Mouse (Mus musculus) erythroblast, adult 5-6 weeks (primary cell): ENCODE data around the gene Gm9918. TPM values are rescaled to one million over a fixed set of nuclear protein-coding genes. Genes with fewer than 3 reads are reported as not detected.

Experiments used
- ATAC-seq: replicated peaks from 2 replicates; pipeline ENCODE4 v1.8.0; 2016; ENCODE audit warnings: moderate number of reproducible peaks, mild to moderate bottlenecking, moderate TSS enrichment, inconsistent platforms; ENCODE audit not compliant: poor library complexity, low FRiP score, severe bottlenecking
- total RNA-seq, 2 experiments: library from RNA; stranded (forward) in 1 of 2; stranded (reverse) in 1 of 2; fragments of 150-400 nt in 1 of 2; fragments of 200-764, 138-1000 nt in 1 of 2; gene quantifications; 2 replicates each; pipeline versions ENCODE4 v1.2.3 to v1.2.4; 2015 to 2017; ENCODE audit warnings: low replicate concordance in 2 of 2

Gm9918 gene
- total RNA-seq, 2 experiments from 2014 or later: not detected

DNA sequence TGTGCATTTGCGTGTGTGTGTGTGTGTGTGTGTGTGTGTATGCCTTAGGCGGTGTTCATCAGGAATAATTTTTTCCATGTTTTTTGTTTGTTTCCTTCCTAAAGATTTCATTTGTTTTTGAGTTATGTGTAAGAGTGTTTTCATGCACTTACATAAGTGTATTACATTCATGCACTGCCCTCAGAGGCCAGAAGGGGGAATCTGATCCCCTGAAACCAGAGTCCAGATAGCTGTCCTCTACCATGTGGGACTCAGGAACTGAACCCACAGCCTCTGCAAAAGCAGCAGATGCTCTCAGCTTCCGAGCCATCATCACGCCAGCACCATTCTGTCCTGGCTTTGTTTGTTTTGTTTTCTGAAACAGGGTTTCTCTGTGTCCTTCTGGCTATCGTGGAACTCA lies 4.8 kb upstream of the Gm9918 start:
- ATAC-seq: no peak

DNA sequence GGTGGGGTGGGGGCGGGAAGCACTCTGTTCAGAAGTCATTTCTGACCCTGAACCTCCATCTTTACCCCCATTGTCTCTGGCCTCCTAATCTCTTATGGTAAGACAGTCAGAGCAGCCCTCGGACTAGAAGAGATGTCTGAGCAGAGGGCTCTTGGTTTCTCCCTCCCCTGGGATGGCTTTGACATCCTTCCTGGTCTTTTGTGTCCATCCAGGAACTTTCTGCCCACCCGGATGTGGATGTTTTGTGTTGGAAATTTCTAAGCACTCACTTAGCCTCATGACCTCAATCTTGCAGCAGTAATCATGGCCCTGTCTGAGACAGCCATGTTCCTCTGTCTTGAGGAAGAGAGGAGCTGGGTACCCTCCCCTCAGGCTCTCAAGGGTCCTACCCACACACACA lies 1.1 kb downstream of the Gm9918 start:
- ATAC-seq: no peak

DNA sequence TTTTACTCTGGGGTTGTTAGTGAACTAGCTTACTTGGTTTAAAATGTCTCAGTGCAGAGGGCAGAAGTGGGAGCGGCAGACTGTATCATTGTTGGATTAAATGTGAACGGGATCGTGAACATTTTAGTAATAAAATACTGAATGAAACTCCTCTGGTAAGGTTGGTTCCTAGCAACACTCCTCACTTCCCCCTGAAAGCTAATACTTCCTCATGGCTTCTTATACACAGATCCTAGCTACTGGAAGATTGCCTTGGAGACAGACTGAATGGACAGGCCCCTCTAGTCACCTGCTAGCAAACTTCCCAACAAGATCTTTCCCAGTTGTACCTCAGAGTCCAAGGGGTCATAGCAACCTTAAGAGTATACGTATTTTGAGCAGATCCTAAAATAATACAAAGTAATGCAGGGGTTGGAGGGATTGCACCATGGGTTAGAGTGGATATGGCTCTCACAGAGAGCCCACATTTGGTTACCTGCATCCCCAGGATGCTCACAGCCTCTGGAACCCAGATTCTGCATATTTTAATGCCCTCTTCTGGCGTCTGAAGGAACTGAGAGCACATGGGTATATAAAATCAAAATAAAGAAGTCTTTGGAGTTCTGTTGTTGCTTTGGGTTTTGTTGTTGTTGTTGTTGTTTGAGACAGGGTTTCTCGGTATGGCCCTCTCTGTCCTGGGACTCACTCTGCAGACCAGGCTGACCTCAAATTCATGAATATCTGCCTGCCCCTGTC lies 3.8 kb downstream of the Gm9918 start:
- no peak for ATAC-seq

DNA sequence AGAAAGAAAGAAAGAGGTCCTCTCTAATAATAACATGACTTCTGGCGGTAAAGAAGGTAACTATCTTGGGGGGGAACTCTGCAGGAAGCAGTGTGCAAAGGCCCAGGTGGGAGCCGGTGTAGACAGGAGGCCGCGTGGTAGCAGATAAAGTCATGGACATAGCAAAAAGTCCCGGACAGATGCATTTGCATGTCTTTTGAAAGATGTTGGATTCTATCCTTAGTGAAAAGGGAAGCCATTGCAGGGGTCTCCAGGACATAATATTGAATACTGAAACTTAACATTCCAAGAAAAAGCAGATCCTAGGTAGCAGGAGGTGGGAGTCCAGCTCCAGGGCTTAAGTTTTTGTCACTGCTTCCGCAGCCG lies 8.3 kb downstream of the Gm9918 start:
- ATAC-seq: no peak

DNA sequence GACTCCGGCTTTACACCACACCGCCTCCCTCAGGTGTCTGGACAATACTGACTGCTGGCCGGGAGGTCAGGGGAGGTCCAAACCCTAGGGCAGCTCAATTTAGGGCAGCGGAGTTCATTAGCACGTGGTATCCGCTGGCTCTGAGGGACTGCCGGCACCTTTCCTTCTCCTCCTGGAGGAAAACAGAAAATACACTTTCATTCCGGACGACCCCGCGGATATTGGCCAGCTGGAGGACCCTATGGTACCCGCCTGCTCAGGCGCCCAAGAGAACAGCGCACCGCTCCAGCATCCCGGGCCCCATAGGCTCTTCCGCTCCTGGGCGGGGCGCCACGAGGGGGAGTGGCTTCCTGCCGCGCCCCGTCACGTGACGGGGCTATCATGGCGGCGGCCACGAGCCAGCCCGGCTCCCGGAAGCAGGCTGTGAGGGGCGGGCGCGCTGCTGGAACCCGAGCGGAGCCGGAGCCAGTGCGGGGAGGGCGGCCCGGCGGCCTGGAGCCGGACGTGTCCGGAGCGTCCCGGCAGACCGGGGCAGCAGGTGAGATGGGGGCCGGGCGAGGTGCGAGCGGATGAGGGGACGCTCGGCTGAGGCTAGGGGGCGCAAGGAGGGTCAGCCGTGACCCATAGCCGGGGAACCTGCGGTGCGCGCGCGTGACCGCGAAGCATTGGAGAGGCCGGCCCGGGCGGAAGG lies 8.9 kb downstream of the Gm9918 start, which contains the start of gene Mfsd5:
Gene Mfsd5, plus strand, starts transcription at position 363 of the 691 bp plus-strand sequence.
- ATAC-seq: peak; percentile 95

DNA sequence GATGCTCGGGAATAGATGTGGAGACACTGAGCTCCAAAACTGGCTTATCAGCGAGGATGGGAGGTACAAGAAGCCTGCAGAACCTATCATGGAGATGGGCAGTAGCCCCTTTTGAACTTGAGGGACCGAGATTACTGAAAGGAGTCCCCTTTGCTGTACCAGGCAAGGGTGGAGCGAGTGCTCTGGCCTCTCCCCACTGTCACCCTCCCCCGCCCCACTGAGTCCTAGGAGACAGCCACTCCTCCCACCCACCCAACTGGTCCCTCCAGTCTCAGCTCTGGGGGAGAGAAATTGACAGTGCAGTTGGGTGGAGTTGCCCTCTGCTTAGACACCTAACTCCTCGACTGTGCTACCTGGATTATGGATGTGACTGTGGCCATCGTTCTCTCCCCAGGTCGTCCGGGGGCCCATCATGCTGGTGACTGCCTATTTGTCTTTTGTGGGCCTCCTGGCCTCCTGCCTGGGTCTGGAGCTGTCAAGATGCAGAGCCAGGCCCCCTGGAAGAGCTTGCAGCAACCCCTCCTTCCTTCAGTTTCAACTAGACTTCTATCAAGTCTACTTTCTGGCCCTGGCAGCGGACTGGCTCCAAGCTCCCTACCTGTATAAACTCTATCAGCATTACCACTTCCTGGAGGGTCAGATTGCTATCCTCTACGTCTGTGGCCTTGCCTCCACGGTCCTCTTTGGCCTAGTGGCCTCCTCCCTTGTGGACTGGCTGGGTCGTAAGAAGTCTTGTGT lies 9.6 kb downstream of the Gm9918 start:
- ATAC-seq: peak; percentile 11; the same call in 1 of the 2 replicates

DNA sequence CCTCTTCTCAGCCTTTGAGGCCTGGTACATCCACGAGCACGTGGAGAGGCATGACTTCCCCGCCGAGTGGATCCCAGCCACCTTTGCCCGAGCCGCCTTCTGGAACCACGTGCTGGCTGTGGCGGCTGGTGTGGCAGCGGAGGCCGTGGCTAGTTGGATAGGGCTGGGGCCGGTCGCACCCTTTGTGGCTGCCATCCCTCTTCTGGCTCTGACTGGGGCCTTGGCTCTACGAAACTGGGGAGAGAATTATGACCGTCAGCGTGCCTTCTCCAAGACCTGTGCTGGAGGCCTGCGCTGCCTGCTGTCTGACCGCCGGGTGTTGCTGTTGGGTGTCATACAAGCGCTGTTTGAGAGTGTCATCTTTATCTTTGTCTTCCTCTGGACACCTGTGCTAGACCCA lies 10.3 kb downstream of the Gm9918 start:
- ATAC-seq: no peak

DNA sequence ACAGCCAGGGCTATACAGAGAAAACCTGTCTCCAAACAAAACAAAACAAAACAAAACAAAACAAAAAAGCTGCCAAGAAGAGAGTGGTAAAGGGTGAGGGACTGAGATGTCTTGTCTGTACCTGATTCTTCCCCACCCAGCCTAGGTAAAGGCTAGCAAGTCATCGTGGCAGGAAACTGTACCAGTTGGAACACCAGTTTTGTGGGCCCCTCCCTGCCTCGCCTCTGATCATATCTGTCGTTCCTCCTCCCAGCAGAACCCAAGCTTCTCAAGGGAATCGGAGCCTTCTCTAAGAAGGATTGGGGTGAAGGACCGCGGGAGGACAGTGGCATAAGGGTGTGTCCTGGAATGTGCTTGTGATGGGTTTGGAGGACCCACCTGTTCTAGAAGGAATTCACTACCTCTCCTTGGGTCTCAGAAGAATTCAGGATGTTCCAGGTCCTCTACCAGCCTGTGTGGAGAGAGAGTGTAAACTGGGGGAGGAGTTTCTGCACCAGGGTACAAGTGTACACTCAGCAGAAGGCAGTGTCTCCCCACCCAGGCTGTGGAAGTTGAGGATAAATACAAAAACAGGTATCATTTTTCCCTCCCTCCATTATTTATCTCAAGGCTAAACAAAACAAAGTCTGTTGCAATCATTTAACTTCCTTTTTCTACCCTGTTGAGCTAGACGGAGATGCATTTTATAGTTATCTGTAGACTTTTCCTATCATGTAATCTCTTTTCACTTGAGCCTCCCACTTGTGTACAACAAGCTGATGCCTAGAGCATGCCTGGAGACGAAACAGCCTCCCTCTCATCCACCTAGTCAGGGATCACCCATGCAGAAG lies 12.3 kb downstream of the Gm9918 start:
- no peak for ATAC-seq

DNA sequence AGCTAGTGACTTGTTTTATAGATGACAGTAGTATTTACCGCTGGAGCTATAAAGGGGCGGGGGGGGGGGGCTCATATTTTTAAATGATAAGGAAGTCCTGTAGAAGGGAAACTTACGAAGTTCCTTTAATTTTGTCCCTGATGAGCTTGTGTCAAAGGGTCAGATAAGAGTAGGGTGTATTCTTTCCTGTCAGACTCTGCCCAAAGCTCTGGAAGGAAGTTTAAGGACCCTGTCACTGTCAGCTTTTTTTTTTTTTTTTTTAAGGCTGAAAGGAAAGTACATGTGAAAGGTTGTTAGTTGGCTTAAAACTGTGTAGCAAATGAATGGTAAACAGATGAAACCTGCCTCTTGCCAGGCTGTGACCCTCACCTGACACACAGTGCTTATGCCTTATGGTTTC lies 13.3 kb downstream of the Gm9918 start:
- ATAC-seq: no peak

DNA sequence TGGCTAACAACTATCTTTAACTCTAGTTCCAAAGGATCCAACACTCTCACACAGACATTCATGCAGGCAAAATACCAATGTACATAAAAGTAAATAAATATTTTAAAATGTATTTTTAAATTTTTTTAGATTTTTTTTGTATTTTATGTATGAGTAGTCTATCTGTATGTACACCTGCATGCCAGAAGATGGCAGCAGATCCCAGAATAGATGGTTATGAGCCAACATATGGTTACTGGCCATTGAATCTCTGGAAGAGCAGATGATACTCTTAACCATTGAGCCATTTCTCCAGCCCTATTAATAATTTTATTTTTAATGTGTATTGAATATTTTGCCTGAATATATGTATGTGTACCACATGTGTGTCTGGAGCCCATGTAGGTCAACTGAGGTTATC lies 17.0 kb downstream of the Gm9918 start:
- ATAC-seq: no peak

DNA sequence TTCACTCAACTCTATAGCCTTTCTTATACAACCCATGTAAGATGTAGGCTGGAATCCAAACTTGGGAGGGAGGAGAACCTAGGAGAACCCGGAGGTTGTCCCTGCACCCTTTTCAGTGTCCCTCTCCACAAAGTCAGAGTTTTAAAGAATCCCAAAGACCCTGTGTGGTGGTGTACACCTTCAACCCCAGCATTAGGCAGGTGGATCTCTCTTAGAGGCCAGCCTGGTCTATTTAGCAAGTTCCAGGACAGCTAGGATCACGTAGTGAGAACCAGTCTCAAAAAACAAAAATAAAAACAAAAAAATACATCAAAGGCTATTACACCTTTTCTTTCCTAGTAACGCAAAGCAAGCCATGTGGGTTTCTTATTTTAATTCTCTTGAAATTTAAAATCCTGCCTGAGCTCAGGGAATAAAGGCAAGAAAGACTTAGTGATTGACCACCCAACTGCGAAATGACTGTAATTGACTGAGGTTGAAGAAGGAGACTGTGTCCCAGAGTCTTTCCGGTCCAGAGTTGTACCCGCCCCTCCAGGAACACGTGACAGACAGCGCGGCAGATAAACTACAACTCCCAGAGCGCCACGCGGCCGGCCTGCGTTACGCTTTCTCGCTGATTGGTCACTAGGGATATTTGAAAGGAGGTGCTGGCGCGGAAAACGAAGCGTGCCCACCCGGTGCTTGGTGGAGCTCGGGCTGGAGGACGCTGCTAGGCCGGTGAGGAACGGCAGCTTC lies 25.4 kb downstream of the Gm9918 start, which contains the start of gene Espl1:
Gene Espl1, plus strand, starts transcription at position 634 of the 735 bp plus-strand sequence.
- peak; percentile 98 for ATAC-seq

DNA sequence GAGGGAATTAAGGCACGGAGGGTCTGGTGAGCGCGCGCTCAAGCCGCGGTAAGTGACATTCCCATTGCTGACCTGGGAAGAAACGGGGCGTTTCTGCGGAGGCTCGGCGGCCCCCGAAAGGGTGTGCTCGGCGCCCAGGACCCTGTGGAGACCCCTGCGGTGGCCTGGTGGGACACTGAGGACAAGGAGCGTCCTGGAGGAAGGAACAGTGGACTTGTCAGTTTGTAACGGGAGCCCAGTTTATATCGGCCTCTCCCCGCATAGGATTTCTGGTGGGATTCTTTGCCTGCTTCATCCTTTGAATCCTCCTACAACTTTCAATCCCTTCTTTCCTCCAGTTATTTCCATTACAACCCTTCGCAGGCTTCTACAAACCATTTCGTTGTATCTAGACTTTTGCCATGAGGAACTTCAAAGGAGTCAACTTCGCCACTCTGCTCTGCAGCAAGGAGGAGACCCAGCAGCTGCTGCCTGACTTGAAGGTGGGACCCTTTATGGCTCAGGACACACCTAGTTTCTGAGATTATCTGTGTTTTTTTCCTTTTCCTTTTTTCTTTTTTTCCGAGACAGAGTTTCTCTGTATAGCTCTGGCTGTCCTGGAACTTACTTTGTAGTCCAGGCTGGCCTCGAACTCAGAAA lies 26.1 kb downstream of the Gm9918 start:
- peak; percentile 47 for ATAC-seq

DNA sequence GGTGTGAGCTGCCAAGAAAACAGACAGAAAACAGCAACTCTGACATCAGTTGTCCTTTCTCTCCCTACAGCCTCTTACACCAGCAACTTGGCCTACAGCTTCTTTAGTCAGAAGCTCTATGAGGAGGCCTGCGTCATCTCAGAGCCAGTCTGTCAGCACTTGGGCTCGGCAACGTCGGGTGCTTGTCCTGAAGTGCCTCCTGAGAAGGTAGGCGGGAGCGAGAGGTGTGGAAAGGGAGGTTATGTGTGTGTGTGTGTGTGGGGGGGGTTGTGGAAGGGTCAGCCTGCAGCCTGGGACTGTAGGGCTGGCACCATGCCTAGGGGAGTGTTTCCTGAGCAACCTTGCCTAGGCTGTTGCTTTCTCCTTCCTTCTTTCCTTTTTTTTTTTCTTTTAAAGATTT lies 32.2 kb downstream of the Gm9918 start:
- ATAC-seq: no peak

DNA sequence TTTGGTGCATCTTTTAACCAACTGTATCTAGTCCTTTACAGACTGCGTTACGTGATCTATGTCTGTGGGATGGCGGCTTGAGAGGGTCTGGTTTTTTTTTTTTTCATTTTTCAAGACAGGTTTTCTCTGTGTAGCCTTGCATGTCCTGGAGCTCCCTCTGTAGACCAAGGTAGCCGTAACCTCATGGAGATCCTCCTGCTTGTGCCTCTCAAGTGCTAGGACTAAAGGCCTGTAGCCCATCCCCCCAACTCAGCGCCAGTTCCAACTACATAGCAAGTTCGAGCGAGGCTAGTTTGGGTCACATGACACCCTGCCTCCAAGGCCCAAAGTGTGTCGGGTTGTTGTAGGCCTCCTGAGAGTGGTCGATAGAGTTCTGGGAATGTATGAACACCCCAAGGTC lies 38.4 kb downstream of the Gm9918 start:
- ATAC-seq: no peak

DNA sequence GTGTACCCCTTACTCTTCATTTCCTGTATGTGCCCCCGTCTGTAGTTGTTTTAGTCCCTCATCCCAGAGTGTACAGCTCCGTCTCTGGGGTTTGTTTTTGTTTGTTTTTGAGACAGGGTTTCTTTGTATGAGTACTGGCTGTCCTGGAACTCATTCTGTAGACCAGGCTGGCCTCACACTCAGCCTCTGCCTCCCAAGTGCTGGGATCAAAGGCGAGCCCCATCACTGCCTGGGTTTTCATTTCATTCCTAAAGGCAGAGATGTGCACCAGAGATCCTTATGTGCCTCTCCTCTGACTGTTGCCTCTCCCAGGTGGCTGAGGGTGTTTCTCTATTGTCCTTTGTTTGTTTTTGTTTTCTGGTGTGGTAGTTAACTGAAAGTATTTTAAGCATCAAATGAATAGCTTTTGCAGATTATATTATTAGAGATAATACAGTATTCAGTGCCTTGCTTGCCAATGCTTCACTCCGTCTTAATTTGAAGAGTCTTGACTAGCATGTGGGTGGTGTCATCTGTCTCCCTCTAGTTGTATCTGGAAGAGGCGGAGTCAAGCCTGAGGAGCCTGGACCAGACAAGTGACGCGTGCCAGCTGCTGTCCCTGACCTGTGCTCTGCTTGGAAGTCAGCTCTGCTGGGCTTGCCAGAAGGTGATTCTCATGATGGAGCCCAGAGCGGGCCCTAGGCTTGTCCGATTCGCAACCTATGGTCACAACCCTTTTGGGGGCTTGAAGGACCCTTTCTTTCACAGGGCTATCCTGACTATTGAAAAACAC lies 39.9 kb downstream of the Gm9918 start:
- no peak for ATAC-seq

DNA sequence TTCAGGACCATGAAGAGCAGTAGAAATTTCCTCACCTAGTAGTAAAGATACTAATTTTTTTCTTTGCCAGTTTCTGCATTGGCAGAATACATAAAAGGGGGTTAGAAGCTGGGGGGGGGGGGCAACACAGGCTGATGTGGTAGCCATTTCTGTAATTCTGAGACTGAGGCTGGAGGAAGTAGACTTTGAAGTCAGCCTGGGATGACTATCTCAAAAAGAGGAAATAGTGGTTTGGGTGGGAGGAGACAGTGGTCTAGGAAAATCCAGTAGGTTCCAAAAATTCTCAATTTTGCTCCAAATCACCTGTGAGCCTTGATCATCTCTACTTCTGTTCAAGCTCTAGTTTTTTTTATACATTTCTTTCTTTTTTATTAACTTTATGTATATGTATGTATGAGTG lies 41.1 kb downstream of the Gm9918 start:
- no peak for ATAC-seq

DNA sequence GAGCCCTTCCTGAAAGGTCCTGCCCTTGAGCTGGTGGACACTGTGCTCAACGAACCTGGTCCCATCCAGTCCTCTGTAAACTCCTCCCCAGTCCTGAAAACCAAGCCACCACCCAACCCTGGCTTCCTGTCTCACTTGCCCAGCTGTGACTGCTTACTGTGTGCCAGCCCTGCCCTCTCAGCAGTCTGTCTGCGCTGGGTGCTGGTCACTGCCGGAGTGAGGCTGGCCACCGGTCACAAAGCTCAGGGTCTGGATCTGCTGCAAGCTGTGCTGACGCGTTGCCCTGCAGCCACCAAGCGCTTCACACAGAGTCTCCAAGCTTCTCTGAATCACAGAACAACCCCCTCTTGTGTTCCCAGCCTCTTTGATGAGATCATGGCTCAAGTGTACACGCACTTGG lies 44.9 kb downstream of the Gm9918 start:
- no peak for ATAC-seq

DNA sequence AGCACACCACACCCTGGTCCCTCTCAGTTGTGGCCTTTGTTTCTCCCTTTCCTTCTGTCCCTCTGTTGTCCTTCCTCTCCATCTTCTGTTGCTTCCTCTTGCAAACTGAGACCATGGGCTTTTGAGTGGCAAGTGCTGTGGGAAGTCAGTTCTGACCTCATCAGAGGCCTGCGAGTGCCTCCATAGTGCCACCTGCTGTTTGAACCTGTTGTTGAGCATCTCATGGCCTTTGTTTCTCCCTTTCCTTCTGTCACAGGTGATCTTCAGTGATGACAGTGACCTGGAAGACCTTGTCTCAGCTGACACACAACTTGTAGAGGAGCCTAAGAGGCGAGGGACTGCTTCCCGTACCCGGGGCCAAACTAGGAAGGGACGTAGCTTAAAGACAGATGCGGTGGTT lies 45.9 kb downstream of the Gm9918 start:
- ATAC-seq: no peak; the same call in 1 of the 2 replicates
